Mouse (Mus musculus): ENCODE data around the gene Hmgcl.

Gene Hmgcl

DNA sequence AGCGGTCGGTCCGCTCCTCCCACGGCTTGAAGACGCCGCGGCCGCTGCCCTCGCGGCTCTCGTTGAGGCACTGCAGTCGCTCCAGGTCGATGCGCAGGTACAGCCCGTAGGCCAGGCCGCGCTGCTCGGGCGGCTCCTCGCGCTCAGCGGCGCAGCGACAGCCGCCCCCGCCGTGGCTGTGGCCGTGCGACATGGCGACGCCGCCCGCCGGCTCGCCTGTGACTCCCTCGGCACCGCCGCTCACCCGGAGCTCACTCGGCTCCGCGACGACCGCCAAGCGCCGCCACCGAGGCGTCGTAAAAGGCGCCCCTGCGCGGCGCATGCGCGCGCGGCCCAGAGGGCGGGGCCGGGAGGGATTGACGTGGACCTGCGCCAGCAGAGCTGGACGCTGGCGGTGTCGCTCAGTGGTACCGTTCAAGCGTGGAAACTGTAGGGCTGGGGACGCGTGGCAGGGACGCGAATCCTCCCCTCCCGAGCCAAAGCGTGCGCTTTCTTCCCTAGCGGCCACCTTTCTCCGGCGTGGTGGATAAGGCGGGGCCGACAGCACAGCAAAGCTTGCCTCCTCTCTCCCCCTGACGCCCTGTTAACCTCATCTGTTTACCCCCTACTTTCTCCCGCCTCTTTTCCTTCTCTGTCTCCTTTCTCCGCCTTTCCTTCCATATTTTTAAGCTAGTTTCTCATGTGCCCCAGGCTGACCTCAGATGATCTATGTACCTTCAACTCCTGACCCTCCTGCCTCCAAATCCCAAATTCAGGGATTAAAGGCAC is 40.9 kb downstream of the Hmgcl start, which contains the start of gene Pithd1:
TSS of gene Pithd1 (minus strand) at position 322 of the 768 bp plus-strand sequence.
- DNase-seq = peak; percentile 96

DNA sequence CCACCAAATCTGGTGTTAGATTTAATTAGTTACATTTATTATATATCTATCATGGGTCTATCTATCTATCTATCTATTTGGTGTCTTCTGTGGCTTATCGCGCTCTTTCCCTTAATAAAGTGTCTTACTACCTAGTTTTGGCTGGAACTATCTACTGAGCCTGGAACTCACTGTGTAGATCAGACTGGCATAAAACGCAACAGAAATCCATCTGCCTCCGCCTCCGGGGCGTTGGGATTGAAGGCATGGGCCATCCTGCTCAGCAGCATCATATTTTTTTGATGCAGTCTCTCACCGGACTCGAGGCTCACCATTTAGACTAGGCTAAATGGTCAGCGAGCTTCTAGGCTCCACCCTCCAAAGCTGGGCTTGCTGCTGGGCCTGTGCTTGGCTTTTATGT is 41.5 kb downstream of the Hmgcl start:
- peak; percentile 22 to 35 for DNase-seq

DNA sequence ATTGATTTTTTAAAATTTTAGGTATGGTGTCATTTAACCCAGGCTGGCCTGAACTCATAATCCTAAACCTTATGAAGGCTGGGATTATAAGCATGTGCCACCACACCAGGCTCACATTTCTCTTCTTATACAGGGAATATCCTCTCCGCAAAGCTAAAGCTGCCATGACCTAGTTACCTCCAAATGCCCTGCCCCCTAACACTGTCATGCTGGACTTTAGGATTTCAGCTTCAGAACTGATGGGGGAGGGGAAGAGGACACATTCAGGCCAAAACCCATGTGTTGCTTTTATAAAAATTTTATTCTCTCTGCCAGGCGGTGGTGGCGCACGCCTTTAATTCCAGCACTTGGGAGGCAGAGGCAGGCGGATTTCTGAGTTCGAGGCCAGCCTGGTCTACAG is 47.7 kb downstream of the Hmgcl start:
- DNase-seq = no peak

DNA sequence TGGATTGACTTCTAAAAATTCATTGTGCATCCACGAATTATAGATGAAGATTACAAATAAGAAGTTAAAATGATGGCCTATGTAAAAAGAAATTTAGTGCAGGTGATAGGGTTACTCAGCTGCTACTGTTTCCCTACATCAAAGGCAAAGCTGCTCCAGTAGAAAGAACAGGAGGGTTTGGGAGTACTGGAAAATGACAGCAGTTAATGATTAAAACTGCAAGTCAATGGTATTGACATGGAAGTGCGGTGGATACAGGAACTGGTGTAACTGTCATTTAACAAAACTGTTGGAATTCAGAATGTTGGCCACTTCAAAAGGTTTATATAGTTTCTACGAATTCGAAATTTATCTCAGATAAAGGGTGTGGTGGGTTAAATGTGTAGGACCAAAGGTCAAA is 48.9 kb downstream of the Hmgcl start:
- no peak for DNase-seq

DNA sequence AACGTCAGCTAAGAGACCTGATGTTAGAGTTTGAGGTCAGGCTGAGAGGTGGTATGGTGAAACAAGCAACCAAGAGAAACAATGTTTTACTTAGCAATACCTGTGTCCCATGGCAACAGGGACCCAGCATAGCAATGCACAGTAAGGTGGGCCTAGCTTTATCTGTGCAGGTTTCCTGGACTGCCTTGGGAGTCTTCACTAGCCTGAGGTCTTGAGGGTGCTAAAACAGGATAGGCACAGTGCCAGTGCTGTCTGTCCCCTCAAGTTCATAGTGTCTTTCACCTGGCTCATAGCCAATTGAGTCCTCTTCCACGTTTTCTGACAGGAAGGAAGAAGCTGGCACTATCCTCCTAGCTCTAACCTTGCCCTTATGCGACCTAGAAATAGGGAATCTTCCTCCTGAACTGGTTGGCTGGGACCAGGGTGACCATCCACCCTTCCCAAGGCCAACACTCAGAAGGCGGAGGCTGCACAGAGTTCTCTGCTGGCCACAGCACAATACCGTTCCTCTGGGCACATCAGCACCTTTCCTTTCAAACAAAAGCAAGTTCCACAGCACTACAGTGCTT is 57.9 kb downstream of the Hmgcl start:
- DNase-seq = no peak

DNA sequence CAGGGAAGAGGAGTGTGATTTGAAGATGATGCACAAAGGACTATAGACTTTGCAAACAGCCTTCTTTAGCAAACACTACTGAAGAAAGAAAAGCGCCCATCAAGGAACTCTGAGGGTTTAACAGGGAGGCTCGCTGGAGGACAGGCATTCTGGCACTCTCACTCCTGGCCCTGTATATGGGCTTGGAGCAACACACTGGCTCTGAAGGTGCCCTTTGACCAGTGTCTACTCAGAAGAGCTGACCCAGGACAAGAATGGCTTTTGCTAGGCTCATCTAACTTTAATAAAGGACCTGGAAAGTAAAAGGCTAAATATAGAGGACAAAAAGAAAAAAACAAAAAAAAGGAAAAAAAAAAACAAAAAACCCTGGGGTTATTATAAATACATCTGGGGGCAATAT is 58.7 kb downstream of the Hmgcl start:
- no peak for DNase-seq

DNA sequence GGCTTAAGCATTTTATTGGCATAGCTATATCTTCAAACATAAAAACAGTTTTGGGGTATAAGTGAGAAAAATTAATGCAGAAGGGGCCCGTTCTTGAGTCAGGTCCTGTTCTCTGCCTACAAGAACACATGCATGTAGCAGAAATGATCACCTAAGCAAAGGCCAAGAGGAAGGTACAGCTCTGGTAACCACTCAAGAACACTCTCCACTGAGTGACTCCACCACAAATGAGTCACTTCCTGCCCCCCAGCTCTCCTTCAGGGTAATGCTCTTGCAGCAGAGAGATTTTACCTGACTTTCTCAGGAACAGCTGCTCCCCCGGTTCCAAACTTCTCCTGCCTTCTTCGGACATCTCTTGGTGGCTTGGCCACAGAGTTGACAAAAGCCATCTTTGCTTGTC is 60.6 kb downstream of the Hmgcl start:
- no peak for DNase-seq

DNA sequence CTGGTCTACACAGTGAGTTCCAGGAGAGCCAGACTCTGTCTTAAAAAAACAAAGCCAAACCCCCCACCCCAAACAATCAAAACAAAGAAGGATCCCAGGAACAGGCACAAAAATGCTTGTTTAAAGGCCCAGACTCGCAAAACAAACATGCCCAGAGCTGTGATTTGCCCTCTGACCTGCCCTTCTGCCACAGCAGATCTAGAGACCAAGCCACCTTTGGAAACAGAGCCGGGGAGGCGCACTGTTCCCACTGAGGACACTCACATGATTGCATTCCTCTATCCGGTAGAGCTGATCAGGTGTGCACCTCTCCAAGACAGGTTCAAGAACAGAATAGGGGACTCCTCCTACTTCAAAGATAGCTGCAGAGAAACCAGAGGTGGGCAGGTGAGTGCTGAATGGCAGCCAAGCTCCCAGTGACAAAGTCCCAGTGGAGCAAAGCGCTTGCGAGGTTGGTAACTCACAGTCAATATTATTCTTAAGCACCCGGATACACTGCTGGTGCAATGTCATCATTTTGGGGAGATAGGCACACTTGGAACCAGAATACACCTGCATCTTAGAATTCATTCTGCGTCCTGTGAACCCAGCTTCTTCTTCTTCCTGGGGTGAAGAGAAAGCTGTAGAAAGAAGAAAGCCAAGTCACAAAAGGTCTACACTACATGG is 62.7 kb downstream of the Hmgcl start:
- no peak for DNase-seq

DNA sequence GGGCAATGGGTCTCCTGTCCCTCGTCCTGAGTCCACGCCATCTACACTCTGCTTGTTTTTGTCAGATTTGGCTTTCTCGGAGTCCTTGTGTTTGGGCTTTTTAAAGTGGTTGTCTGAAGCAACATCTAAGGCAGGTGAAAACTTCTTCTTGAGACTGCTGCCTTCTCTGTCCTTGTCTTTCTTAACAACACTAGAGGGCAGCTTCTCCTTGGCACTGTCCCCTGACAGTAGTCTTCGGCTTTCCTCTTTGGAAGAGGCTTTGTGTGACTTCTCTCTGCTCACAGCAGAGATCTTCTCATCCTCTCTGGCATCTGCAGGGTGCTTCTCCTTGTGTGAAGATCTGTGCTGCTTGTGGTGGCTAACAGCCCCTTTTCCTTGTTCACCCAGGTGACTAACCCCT is 64.3 kb downstream of the Hmgcl start:
- DNase-seq = no peak
